Mouse (Mus musculus) spleen, adult 2 months (tissue): ENCODE data around the gene Tle3. TPM values are rescaled to one million over a fixed set of nuclear protein-coding genes. Genes with fewer than 3 reads are reported as not detected.

Experiments
- DNase-seq, 2 experiments: peaks; one replicate each; pipeline versions ENCODE4 v3.0.0 to v3.0.0-alpha.2; 2012 to 2021; ENCODE audit warnings: low spot score in 2 of 2, low read depth in 1 of 2
- H3K27ac ChIP-seq: fragments of 200-500 bp; 2 replicates; pipeline ENCODE4 v1.5.1; 2012; ENCODE audit warnings: low read length, inconsistent platforms; ENCODE audit not compliant: insufficient read depth
- H3K27me3 ChIP-seq: fragments of 200-500 bp; 2 replicates; pipeline ENCODE4 v1.6.1; 2012; ENCODE audit warnings: mild to moderate bottlenecking, moderate library complexity, low read length, inconsistent platforms; ENCODE audit not compliant: control insufficient read depth, insufficient read depth
- H3K36me3 ChIP-seq: fragments of 200-500 bp; 2 replicates; pipeline ENCODE4 v1.6.1; 2012; ENCODE audit warnings: mild to moderate bottlenecking, low read length, inconsistent platforms; ENCODE audit not compliant: control insufficient read depth, insufficient read depth
- H3K4me1 ChIP-seq: fragments of 200-500 bp; 2 replicates; pipeline ENCODE4 v1.6.1; 2011; ENCODE audit warnings: inconsistent platforms; ENCODE audit not compliant: control insufficient read depth, insufficient read depth, insufficient read length
- H3K4me3 ChIP-seq: fragments of 200-500 bp; 2 replicates; pipeline ENCODE4 v1.5.1; 2011; ENCODE audit warnings: mild to moderate bottlenecking, inconsistent platforms; ENCODE audit not compliant: insufficient read depth, insufficient read length; ENCODE audit errors: extremely low read depth
- CTCF ChIP-seq: fragments of 200-500 bp; IDR thresholded peaks from 2 replicates; pipeline ENCODE4 v1.5.1; 2011; ENCODE audit warnings: mild to moderate bottlenecking, inconsistent platforms; ENCODE audit not compliant: insufficient read depth, insufficient read length, insufficient replicate concordance; ENCODE audit errors: extremely low read depth
- POLR2A ChIP-seq: fragments of 200-500 bp; IDR thresholded peaks from 2 replicates; pipeline ENCODE4 v1.6.1; 2011; ENCODE audit warnings: low read depth, low read length, inconsistent platforms
- WGBS: fragments of 180-500 bp; shearing (Covaris S2); methylation state at CpG from one replicate; pipeline ENCODE4 v1.1.7; 2018; 5-methylcytosine and 5-hydroxymethylcytosine counted together
- polyA plus RNA-seq: library from polyadenylated mRNA; depleted of rRNA; stranded (reverse); fragments of >200 nt; gene quantifications from 2 replicates; pipeline ENCODE4 v1.2.3, GENCODE M21; 2012

Gene Tle3
- polyA plus RNA-seq, 1 experiment: 85.4 TPM

DNA sequence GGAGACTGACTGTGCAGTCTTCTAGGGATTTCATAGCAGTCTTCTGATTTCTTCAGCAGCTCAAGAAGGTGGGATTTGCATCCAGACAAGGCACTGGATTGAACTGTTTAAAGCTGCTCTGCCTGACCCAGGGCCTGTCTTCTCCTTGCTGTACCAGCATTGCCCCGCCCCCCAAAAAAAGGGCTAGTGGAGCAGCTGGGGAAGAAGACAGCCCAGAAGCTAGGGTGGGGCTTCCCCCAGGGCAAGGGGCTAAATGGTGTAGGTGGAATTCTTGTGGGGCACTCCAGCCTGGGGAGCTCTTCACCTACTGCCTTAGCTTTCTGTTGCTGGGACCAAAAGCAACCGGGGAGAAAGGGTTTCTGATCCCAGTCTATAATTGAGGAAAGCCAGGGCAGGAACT is 67.8 kb downstream of the Tle3 start:
- no peak for DNase-seq

DNA sequence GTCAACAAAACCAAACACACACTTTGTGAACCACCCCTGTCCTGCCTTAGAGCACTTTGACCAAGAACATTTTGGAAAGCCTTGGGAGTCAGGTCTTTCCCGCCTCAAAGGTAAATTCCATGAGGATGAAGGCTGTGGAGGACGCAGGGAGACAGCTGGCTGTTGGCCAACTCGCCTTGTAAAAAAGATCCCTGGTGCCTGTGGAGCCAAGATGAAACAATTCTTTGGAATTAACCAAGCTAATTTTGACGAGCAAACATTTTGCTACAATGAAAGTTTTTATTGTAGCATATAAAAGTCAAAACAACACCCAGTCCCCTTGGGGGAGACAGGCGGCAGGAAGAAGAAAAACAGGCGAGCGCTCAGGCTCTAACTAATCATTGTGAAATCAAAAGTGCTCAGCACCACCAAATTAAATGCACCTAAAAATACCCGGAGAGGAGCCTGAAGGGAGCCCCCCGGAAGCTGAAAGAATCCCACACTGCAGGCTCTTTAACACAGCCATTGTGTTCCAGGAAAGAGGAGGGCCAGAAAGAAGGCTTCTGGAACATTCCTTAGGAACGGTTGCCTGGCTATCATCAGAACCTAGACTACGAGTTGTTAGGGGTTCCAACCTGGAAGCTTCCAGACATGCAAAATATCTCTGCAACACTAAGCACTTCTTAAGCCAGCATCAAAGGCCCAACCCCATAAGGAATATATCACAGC is 69.2 kb downstream of the Tle3 start:
- no peak for TF ChIP-seq POLR2A
- TF ChIP-seq CTCF: no peak
- WGBS: 72% methylated on average over 11 of the region's 11 CpGs
- no peaks in the 10 kb centered on the region for H3K27me3 ChIP-seq
- no peak overlapping the region for H3K27ac ChIP-seq
- peaks cover 28% of the 10 kb centered on the region for H3K4me1 ChIP-seq
- DNase-seq: no peak
- H3K4me3 ChIP-seq: no peak overlapping the region
- H3K36me3 ChIP-seq: no peaks in the 10 kb centered on the region

More for the DNA sequence above, 67.8 kb downstream of the Tle3 start:
- Histone ChIP-seq H3K4me3 (no peak overlapping the region), H3K27ac (no peak overlapping the region), H3K4me1 (peaks cover 15% of the 10 kb centered on the region; the same call in 1 of the 2 replicates), H3K27me3 (no peaks in the 10 kb centered on the region), H3K36me3 (no peaks in the 10 kb centered on the region)
- no peak for TF ChIP-seq CTCF
- no peak for TF ChIP-seq POLR2A
- 81% methylated on average over 2 of the region's 2 CpGs for WGBS

DNA sequence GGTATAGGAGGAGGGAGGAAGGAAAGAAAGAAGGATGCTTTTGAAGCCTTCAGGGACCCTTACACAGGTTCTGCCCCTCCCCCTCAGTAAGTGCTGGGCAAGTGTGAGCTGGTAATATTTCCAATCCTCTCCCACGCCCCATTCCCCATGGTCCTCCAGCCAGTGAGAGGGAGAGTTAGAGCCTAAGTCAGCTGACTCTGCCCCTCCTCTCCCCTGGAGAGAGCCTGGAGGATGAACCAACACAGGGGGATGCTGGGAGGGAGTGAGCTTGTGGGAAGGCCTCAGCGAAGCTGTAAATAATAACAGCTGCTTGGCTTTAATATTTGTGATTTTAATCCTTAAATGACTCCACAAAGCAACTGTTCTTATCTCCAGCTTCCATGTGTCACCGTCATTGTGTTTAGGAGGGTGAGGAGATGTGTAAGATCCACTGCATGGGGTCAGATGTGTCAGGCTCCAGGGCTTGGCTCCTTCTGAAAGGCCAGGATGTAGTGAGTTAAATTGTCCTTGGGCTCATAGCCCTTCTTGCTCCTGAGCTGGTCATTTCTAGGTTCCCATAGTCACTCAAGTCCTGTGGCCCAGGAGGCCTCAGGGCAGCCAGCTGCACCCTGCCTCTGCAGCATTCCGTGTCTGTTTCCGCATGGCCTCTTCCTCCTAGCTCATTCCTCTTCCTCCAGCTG is 70.9 kb downstream of the Tle3 start:
- no peaks in the 10 kb centered on the region for H3K27me3 ChIP-seq
- H3K4me3 ChIP-seq: no peak overlapping the region
- no peaks in the 10 kb centered on the region for H3K36me3 ChIP-seq
- no peak for DNase-seq
- TF ChIP-seq CTCF (no peak), POLR2A (no peak)
- 65% methylated on average over 5 of the region's 5 CpGs for WGBS
- no peak overlapping the region for H3K27ac ChIP-seq
- H3K4me1 ChIP-seq: peaks cover 44% of the 10 kb centered on the region

DNA sequence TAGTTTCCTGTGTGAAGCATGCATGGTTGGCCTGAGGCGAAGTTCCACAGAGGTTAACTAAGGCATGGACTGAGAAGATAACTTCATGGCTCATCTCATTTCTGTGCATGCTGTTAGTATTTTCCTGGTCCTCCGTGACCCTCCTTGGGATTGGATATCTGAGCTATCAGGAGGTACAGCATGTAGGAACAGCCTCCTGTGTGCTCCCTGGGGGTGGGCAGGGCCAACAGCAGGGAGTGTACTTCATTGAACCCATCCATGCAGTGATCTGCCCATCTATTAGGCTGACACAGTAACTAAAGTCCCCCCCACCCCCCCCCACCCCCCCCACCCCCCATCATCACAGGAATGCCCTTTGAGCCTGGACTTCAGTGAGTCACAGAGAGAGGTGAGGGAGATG is 73.0 kb downstream of the Tle3 start:
- H3K36me3 ChIP-seq: no peaks in the 10 kb centered on the region
- no peak for DNase-seq
- 66% methylated on average over 2 of the region's 2 CpGs for WGBS
- H3K27me3 ChIP-seq: no peaks in the 10 kb centered on the region
- no peak for TF ChIP-seq CTCF
- H3K27ac ChIP-seq: no peak overlapping the region
- H3K4me1 ChIP-seq: peaks cover 50% of the 10 kb centered on the region
- H3K4me3 ChIP-seq: no peak overlapping the region

DNA sequence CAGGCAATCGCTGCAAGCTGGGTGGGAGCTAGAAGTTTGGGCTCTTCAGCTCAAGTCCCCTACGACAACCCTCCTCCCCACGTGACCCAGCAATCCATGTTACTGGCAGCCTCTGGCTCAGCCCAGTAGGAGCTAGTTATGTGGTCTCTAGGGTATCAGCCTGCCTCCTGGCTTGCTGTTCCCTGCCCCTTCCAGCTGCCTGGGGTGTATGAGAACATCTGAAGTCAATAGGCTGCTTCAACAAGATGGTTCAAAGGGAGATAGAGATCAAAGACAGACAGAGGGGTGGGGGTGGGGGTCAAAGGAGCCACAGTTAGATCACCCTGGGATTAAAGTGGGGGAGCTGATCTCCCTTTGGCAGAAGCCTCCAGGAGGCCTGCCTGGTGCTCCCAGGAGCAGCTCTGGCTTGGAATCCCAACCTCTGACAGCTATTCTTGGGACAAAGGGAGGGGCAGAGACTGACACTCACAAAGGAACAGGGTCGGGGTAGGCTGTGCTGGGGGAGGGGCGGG is 73.6 kb downstream of the Tle3 start:
- H3K4me3 ChIP-seq: no peak overlapping the region
- TF ChIP-seq POLR2A (no peak), CTCF (no peak)
- H3K27ac ChIP-seq: no peak overlapping the region
- H3K36me3 ChIP-seq: no peaks in the 10 kb centered on the region
- no peak for DNase-seq
- WGBS: 72% methylated on average over 5 of the region's 5 CpGs
- peaks cover 50% of the 10 kb centered on the region for H3K4me1 ChIP-seq
- no peaks in the 10 kb centered on the region for H3K27me3 ChIP-seq

DNA sequence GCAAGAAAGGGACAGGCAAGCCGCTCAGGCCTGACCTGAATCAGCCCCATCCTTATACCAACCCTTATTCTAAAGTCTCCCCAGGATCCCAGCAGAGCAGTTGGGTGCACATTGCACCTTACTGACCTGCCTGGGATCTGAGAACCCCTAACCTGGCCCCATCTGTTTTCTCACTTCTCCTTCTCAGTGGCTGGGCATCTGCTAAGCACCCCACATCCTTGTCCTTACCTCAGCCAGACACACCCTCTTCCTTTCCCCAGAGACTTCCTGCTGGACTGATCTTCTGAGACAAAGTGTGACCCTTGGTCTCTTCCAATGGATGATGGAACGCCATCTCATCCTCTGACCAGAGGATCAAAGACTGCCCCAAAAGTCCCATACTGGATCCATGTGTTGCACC is 74.8 kb downstream of the Tle3 start:
- H3K27ac ChIP-seq: peak overlapping the region; percentile 59; the same call in 1 of the 2 replicates
- WGBS: 63% methylated on average over 2 of the region's 2 CpGs

More for the DNA sequence above, 74.8 kb downstream of the Tle3 start:
- H3K36me3 ChIP-seq: no peaks in the 10 kb centered on the region
- H3K27me3 ChIP-seq: no peaks in the 10 kb centered on the region
- peaks cover 50% of the 10 kb centered on the region for H3K4me1 ChIP-seq
- H3K4me3 ChIP-seq: no peak overlapping the region
- TF ChIP-seq POLR2A (no peak), CTCF (no peak)
- DNase-seq: peak in 1 of 2 experiments; percentile 37
